ENCODE assay signal across 1 mouse cellular context in genomic region chr7:110823076-110823475, GRCm38 (mm10).
TF ChIP-seq lines count a peak whose summit lies in the region.

No protein-coding gene starts in this region.

TF ChIP-seq in MEL, 35 proteins besides CTCF, POLR2A, EP300 and RAD21:
- TF ChIP-seq ZNF384 (IDR thresholded peaks at IDR 0.05; ENCODE audit: low read depth, low read length) (no peak), MYB (IDR thresholded peaks at IDR 0.05; ENCODE audit: low read depth, low read length) (no peak), TAL1 (IDR thresholded peaks at IDR 0.05; ENCODE audit: low read length) (no peak), RCOR1 (IDR thresholded peaks at IDR 0.05; ENCODE audit: low read depth, low read length) (no peak), POLR2AphosphoS2 (IDR thresholded peaks at IDR 0.05; ENCODE audit: low read length) (no peak), NELFE (IDR thresholded peaks at IDR 0.05; ENCODE audit: low read depth, low read length) (no peak), MAFK (IDR thresholded peaks at IDR 0.05; ENCODE audit: borderline replicate concordance, low read depth, low read length) (no peak), ETS1 (IDR thresholded peaks at IDR 0.05; ENCODE audit: low read depth, low read length) (no peak)
